Mouse (Mus musculus) MEL (cell line): ENCODE measurements at regions not wholly inside any gene's neighbourhood (a gene's known extent, or its start where the extent isn't known, plus 50 kb on each side); places are given as distances from the start of the nearest gene placed in this dataset.

Experiments
- POLR2A ChIP-seq, 2 experiments: IDR thresholded peaks; 2 replicates each; pipeline ENCODE4 v1.6.1; 2011 to 2012; ENCODE audit warnings: low read length in 2 of 2, mild to moderate bottlenecking in 2 of 2, control low read depth in 1 of 2, improper control_type of control experiment in 1 of 2, low read depth in 1 of 2, moderate library complexity in 1 of 2; ENCODE audit not compliant: control insufficient read depth in 1 of 2, insufficient read depth in 1 of 2, poor library complexity in 1 of 2
- POLR2AphosphoS5 ChIP-seq: IDR thresholded peaks from 2 replicates; pipeline ENCODE4 v1.6.1; 2012; ENCODE audit warnings: low read depth, borderline replicate concordance, mild to moderate bottlenecking, inconsistent platforms, low read length, moderate library complexity, mixed read lengths
- ZNF384 ChIP-seq: IDR thresholded peaks from 2 replicates; pipeline ENCODE4 v1.6.1; 2012; ENCODE audit warnings: low read depth, mild to moderate bottlenecking, inconsistent platforms, low read length, improper control_type of control experiment

GRCm38 (mm10) chr11:63413106-63413505 lies 284.3 kb downstream of the Pmp22 start:
- TF ChIP-seq ZNF384 (no peak), POLR2AphosphoS5 (no peak), POLR2A (IDR thresholded peaks at IDR 0.05; ENCODE audit: control insufficient read depth in 1 of 2, insufficient read depth in 1 of 2, low read depth in 1 of 2, low read length in 2 of 2, poor library complexity in 1 of 2) (no peak)
